Mouse (Mus musculus): ENCODE data around the gene Ankfn1.

Ankfn1 gene

DNA sequence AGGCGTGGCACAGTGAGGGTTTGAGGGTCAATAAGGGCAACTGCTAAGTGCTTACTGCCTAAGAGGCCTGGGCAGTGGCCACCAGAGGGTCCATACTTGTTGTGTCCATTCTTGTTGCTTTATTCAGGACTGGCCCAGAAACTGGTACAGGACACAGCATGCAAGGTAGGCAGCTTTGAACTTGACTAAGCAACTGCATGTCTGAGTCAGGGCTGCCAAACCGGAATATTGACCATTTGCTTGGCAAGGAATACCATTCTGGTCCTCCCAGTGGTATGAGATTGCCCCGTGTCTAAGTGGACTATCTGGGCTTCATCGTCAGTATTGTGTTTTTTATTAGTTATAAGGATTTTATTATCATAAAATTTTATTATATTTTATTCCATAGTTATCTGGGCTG, 312.1 kb downstream of the Ankfn1 start:
- DNase-seq (ENCODE audit: low spot score) = peak; percentile 60

- no peak for DNase-seq (ENCODE audit: low spot score)
These were observed 315.2 kb downstream of the Ankfn1 start for GRCm38 (mm10) chr11:89462216-89462615.

GRCm38 (mm10) chr11:89459437-89459836, 318.0 kb downstream of the Ankfn1 start:
- no peak for DNase-seq (ENCODE audit: low spot score)

DNA sequence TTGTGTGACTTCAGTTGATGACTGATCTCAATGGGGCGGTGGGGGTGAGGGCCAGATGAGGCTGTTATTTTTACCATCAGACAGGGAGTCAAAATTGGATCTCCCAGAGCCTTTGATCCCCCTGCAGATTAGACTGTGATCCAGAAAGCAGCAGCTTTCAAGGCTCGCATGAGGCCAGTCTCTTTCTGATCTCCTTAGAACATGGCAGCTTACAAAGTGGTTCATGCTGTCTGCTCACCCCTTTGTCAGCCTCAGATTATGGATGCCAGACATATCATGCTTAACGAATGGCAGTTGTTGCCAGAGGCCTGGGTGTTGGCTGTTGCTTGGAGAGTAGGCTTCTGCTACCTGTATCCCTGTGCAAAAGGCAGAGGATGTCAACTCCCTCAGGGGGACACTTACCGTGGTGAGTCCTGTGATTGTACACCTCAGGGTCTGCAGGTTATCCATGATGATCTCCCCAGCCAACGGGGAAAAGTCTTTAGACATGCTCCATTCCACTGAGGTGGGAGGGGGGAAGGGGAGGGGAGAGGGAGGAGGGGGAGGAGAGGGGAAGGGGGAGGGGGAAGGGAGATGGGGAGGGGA, 321.7 kb downstream of the Ankfn1 start:
- DNase-seq (ENCODE audit: low spot score) = no peak

GRCm38 (mm10) chr11:89454702-89455101, 322.8 kb downstream of the Ankfn1 start:
- DNase-seq (ENCODE audit: low spot score) = no peak

DNA sequence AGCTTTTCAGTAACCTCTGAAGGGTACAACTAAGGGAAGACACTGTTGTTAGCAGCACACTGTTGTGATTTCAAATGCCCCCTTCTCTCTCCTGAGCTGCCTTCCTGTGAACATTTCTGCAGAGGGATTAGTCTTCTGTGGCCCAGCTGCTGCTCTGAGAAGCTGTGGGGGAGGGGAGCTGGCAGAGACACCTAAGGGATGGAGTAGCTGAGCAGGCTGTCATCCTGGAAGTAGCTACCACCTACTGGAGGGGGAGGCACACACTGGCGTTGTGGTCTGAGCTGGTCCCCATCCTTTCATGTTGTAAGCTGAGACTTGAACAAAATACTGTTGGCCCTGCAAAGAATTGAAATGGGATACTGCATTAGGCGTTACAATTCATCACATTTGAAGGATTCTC, 324.6 kb downstream of the Ankfn1 start:
- no peak for DNase-seq (ENCODE audit: low spot score)

DNA sequence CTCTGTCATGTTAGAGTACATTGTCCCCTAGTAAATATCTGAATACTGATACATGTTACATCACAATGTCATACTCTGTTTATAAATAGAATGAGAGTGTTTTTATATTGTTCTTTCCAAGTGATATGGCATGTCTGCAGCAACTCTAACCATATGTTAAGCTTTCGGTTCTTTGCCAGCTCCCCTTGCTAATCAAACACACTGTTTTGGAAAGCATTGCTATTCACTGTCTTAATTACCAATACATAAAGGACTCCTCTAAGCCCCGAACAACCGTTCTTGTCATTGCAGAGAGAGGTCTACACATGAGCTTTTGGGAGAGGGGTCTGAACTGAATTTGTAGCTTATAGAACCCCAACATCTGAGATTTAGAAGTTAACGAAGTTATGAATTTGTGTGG, 327.0 kb downstream of the Ankfn1 start:
- no peak for DNase-seq (ENCODE audit: low spot score)

GRCm38 (mm10) chr11:89448986-89449385, 328.5 kb downstream of the Ankfn1 start:
- DNase-seq (ENCODE audit: low spot score) = no peak

- DNase-seq (ENCODE audit: low spot score) = no peak
These were observed 330.0 kb downstream of the Ankfn1 start for GRCm38 (mm10) chr11:89447477-89447876.

DNA sequence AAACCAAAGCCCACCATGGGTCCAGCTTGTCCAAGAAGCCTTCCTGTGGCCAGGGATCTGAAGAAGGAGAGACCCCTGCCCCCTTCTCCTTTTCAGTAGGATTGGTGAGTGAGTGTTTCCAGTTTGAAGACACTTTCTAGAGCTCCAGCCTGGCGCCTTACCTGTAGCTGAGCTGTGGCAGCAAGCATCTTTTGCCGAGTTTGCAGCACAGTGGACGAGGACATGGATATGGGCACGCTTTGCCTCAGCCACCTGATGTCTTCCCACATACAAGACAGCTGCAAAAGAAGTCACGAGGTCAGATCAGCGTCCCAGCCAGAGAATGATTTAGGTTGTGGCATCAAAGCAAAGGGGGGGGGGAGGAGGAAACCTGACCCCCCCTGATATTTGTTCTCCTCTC, 336.9 kb downstream of the Ankfn1 start:
- no peak for DNase-seq (ENCODE audit: low spot score)

DNA sequence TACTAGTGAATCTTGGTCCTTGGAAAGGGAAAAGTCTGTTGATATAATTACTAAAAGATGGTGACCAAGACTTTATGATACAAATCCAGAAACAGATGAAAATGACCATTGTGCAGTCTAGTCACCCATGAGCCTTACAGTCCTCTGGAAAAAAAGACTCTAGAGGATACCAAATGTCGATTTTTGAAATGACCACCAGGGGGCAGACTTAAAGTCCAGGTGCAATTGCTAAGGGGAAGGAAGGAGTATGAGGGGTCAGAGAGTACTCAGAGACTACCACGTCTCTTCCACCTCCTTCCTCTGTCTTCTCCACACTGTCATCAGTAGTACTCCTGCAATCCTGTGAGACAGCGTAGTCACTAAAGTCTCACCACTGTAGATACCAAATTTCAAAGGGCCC, 353.1 kb downstream of the Ankfn1 start:
- peak; percentile 27 for DNase-seq (ENCODE audit: low spot score)

GRCm38 (mm10) chr11:89422637-89423036, 354.8 kb downstream of the Ankfn1 start:
- DNase-seq (ENCODE audit: low spot score) = no peak

DNA sequence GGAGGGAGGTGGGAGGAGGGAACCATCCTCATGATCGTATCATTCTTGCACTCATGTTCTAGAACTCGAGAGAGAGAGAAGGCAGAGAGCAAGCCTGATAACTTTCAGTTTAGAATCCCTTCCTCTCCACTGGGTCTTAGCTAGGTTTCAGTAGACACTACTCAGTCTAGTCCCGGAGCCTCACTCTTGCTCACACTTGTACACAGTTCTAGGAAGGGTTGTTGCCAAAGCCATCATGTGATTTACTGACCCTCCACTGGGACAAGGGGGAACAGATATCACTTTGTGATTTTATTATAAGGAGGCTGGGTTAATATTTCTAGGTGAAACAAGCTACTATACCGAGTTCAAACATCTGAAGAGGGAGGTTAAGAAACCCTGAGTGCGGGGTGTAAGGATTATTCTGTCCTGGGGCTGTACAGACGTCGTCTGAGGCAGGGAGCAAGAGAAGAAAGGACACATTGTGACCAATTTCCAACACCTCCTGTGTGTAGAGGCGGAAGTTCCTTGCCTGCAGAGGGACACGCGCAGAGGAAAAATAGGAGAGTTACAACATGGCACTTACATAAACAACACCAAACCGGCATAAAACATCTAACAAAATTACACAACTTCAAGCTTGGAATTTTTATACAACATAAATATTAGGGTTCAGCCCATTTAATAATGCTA, 356.6 kb downstream of the Ankfn1 start:
- DNase-seq (ENCODE audit: low spot score) = no peak

DNA sequence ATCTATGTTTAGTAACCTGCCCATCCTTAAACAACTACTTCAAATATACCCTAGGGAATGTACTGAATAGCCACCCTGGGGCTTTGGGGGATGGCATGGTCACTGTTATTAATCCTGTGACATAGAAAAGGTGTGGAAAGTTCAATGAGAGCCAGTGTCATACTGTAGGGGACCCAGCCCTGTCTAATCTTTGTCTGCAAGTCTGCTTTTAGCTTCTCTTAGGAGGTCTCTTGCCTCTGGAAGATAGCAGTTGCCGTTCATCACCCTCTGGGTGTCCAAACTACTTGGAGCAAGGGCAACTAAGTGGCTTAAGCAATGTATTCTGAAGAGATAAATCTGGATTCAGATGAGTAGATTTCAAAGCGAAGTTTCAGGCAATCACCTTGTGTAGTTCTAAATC, 357.6 kb downstream of the Ankfn1 start:
- DNase-seq (ENCODE audit: low spot score) = no peak

DNA sequence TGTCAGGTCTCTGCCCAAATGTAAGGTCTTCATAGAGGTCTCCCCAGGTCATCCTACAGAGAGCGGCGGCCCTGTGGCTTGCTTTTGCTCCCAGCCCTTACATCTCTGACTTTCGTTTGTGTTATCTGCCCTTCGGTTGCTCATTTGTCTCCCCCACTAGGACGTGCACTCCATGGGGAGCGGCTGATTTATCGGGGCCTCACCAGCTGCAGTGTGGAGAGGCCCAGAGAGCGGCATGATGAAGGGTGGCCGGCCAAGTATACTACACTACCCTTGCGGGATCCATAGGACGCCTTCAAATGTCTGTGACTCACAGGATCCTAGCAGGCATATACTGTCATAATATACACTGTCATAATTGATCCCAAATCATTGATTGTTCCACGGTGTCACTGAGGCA, 358.8 kb downstream of the Ankfn1 start:
- no peak for DNase-seq (ENCODE audit: low spot score)

- no peak for DNase-seq (ENCODE audit: low spot score)
These were observed 360.7 kb downstream of the Ankfn1 start for GRCm38 (mm10) chr11:89416769-89417168.

GRCm38 (mm10) chr11:89408774-89409173, 368.7 kb downstream of the Ankfn1 start:
- no peak for DNase-seq (ENCODE audit: low spot score)

GRCm38 (mm10) chr11:89404489-89404888, 373.0 kb downstream of the Ankfn1 start:
- no peak for DNase-seq (ENCODE audit: low spot score)

- no peak for DNase-seq (ENCODE audit: low spot score)
These were observed 374.0 kb downstream of the Ankfn1 start for GRCm38 (mm10) chr11:89403436-89403835.

DNA sequence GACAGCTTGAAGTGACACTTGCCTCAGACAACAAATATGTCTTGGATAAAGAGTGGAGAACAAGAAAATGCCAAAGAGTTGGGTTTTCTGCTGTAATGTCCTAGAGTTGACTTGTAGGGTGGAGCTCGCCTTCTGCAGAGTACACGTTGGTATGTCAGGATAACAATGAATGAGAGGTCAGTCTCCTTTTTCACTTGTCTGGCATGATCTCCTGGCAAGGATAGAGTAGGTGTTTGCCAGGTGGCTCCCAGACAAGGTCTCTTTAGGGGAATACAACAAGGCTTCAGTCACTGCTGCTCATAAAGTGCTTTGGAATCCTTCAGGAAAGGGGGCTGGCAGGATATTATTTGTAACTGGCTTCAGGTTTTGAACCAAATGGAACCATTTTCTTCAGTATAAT, 388.6 kb downstream of the Ankfn1 start:
- no peak for DNase-seq (ENCODE audit: low spot score)

- DNase-seq (ENCODE audit: low spot score) = no peak
These were observed 394.8 kb downstream of the Ankfn1 start for GRCm38 (mm10) chr11:89382634-89383009.

GRCm38 (mm10) chr11:89381782-89382633, 395.4 kb downstream of the Ankfn1 start:
- no peak for DNase-seq (ENCODE audit: low spot score)

- DNase-seq (ENCODE audit: low spot score) = no peak
These were observed 406.5 kb downstream of the Ankfn1 start for GRCm38 (mm10) chr11:89370941-89371340.
